Mouse (Mus musculus): ENCODE measurements around the gene Gatad2a. TPM values are rescaled to one million over a fixed set of nuclear protein-coding genes. Genes with fewer than 3 reads are reported as not detected.

Gene Gatad2a
- polyA plus RNA-seq, 1 experiment from 2014 or later, result 26.5 TPM

GRCm38 (mm10) chr8:69974194-69974614 lies 22.0 kb downstream of the Gatad2a start:
- peaks cover 30% of the 10 kb centered on the region for H3K4me1 ChIP-seq (replicated peaks; ENCODE audit: control insufficient read depth, insufficient read depth, low read length)
- H3K36me3 ChIP-seq (replicated peaks; ENCODE audit: control insufficient read depth, insufficient read depth), result no peaks in the 10 kb centered on the region
- under 1% methylated on average over 36 of the region's 50 CpGs for whole genome bisulfite sequencing
- peak overlapping the region; percentile 90 for H3K4me2 ChIP-seq (replicated peaks)
- H3K27ac ChIP-seq, result peak overlapping the region; percentile 71
- H3K9me3 ChIP-seq (ENCODE audit: control insufficient read depth, low read length), result no peaks in the 10 kb centered on the region
- peak overlapping the region; percentile 93 for H3K4me3 ChIP-seq (replicated peaks; ENCODE audit: low read length)
- DNase-seq (ENCODE audit: low spot score), result peak; percentile 82
- peak; percentile 91 for ATAC-seq (ENCODE audit: low FRiP score)
- no peaks in the 10 kb centered on the region for H3K27me3 ChIP-seq (ENCODE audit: control insufficient read depth, insufficient read depth, low read length)
- H3K9ac ChIP-seq, result peak overlapping the region; percentile 76

GRCm38 (mm10) chr8:69973442-69974161 lies 22.6 kb downstream of the Gatad2a start:
- Histone ChIP-seq H3K27me3 (ENCODE audit: control insufficient read depth, insufficient read depth, low read length) (no peaks in the 10 kb centered on the region), H3K4me3 (replicated peaks; ENCODE audit: low read length) (peak overlapping the region; percentile 93), H3K9ac (peak overlapping the region; percentile 76), H3K4me1 (replicated peaks; ENCODE audit: control insufficient read depth, insufficient read depth, low read length) (peaks cover 30% of the 10 kb centered on the region), H3K36me3 (replicated peaks; ENCODE audit: control insufficient read depth, insufficient read depth) (no peaks in the 10 kb centered on the region), H3K27ac (peak overlapping the region; percentile 71), H3K9me3 (ENCODE audit: control insufficient read depth, low read length) (no peaks in the 10 kb centered on the region), H3K4me2 (replicated peaks) (peak overlapping the region; percentile 90)
- ATAC-seq (ENCODE audit: low FRiP score) (peak; percentile 48), DNase-seq (ENCODE audit: low spot score) (peak; percentile 43)
- under 1% methylated on average over 65 of the region's 68 CpGs for WGBS

GRCm38 (mm10) chr8:69973063-69973441 lies 23.1 kb downstream of the Gatad2a start:
- WGBS, result 14% methylated on average over 7 of the region's 7 CpGs
- Histone ChIP-seq H3K36me3 (replicated peaks; ENCODE audit: control insufficient read depth, insufficient read depth) (no peaks in the 10 kb centered on the region), H3K27me3 (ENCODE audit: control insufficient read depth, insufficient read depth, low read length) (no peaks in the 10 kb centered on the region), H3K27ac (no peak overlapping the region; the same call in 1 of the 2 replicates), H3K9ac (peak overlapping the region; percentile 76), H3K4me3 (replicated peaks; ENCODE audit: low read length) (peak overlapping the region; percentile 93), H3K4me1 (replicated peaks; ENCODE audit: control insufficient read depth, insufficient read depth, low read length) (peaks cover 30% of the 10 kb centered on the region), H3K4me2 (replicated peaks) (peak overlapping the region; percentile 90), H3K9me3 (ENCODE audit: control insufficient read depth, low read length) (no peaks in the 10 kb centered on the region)
- DNase-seq (ENCODE audit: low spot score), result no peak
- no peak for ATAC-seq (ENCODE audit: low FRiP score)

GRCm38 (mm10) chr8:69970880-69971279 lies 25.3 kb downstream of the Gatad2a start:
- H3K9ac ChIP-seq, result no peak overlapping the region
- no peak overlapping the region for H3K27ac ChIP-seq
- H3K4me1 ChIP-seq (replicated peaks; ENCODE audit: control insufficient read depth, insufficient read depth, low read length), result peaks cover 30% of the 10 kb centered on the region
- H3K36me3 ChIP-seq (replicated peaks; ENCODE audit: control insufficient read depth, insufficient read depth), result no peaks in the 10 kb centered on the region
- no peaks in the 10 kb centered on the region for H3K27me3 ChIP-seq (ENCODE audit: control insufficient read depth, insufficient read depth, low read length)
- no peak overlapping the region for H3K4me3 ChIP-seq (replicated peaks; ENCODE audit: low read length)
- WGBS, result 91% methylated on average over 2 of the region's 2 CpGs
- H3K9me3 ChIP-seq (ENCODE audit: control insufficient read depth, low read length), result no peaks in the 10 kb centered on the region
- ATAC-seq (ENCODE audit: low FRiP score) (no peak), DNase-seq (ENCODE audit: low spot score) (no peak)
- H3K4me2 ChIP-seq (replicated peaks), result no peak overlapping the region

GRCm38 (mm10) chr8:69967291-69967933 lies 28.8 kb downstream of the Gatad2a start:
- H3K9ac ChIP-seq, result no peak overlapping the region
- H3K4me2 ChIP-seq (replicated peaks), result no peak overlapping the region
- peaks cover 15% of the 10 kb centered on the region for H3K4me1 ChIP-seq (replicated peaks; ENCODE audit: control insufficient read depth, insufficient read depth, low read length)
- H3K36me3 ChIP-seq (replicated peaks; ENCODE audit: control insufficient read depth, insufficient read depth), result no peaks in the 10 kb centered on the region
- no peaks in the 10 kb centered on the region for H3K9me3 ChIP-seq (ENCODE audit: control insufficient read depth, low read length)
- ATAC-seq (ENCODE audit: low FRiP score), result no peak
- no peaks in the 10 kb centered on the region for H3K27me3 ChIP-seq (ENCODE audit: control insufficient read depth, insufficient read depth, low read length)
- no peak for DNase-seq (ENCODE audit: low spot score)
- H3K27ac ChIP-seq, result no peak overlapping the region
- no peak overlapping the region for H3K4me3 ChIP-seq (replicated peaks; ENCODE audit: low read length)
- WGBS, result 81% methylated on average over 4 of the region's 4 CpGs

GRCm38 (mm10) chr8:69959241-69959640 lies 36.9 kb downstream of the Gatad2a start:
- no peak overlapping the region for H3K9ac ChIP-seq
- no peaks in the 10 kb centered on the region for H3K4me1 ChIP-seq (replicated peaks; ENCODE audit: control insufficient read depth, insufficient read depth, low read length)
- no peaks in the 10 kb centered on the region for H3K27me3 ChIP-seq (ENCODE audit: control insufficient read depth, insufficient read depth, low read length)
- H3K9me3 ChIP-seq (ENCODE audit: control insufficient read depth, low read length), result no peaks in the 10 kb centered on the region
- ATAC-seq (ENCODE audit: low FRiP score) (no peak), DNase-seq (ENCODE audit: low spot score) (no peak)
- H3K4me2 ChIP-seq (replicated peaks), result no peak overlapping the region
- no peaks in the 10 kb centered on the region for H3K36me3 ChIP-seq (replicated peaks; ENCODE audit: control insufficient read depth, insufficient read depth)
- H3K4me3 ChIP-seq (replicated peaks; ENCODE audit: low read length), result no peak overlapping the region
- H3K27ac ChIP-seq, result no peak overlapping the region

GRCm38 (mm10) chr8:69957879-69958278 lies 38.3 kb downstream of the Gatad2a start:
- Histone ChIP-seq H3K4me1 (replicated peaks; ENCODE audit: control insufficient read depth, insufficient read depth, low read length) (no peaks in the 10 kb centered on the region), H3K4me3 (replicated peaks; ENCODE audit: low read length) (no peak overlapping the region), H3K9ac (no peak overlapping the region), H3K36me3 (replicated peaks; ENCODE audit: control insufficient read depth, insufficient read depth) (no peaks in the 10 kb centered on the region), H3K4me2 (replicated peaks) (no peak overlapping the region), H3K9me3 (ENCODE audit: control insufficient read depth, low read length) (no peaks in the 10 kb centered on the region), H3K27ac (no peak overlapping the region), H3K27me3 (ENCODE audit: control insufficient read depth, insufficient read depth, low read length) (no peaks in the 10 kb centered on the region)
- no peak for ATAC-seq (ENCODE audit: low FRiP score)
- DNase-seq (ENCODE audit: low spot score), result no peak

GRCm38 (mm10) chr8:69957419-69957818 lies 38.8 kb downstream of the Gatad2a start:
- no peaks in the 10 kb centered on the region for H3K4me1 ChIP-seq (replicated peaks; ENCODE audit: control insufficient read depth, insufficient read depth, low read length)
- ATAC-seq (ENCODE audit: low FRiP score) (no peak), DNase-seq (ENCODE audit: low spot score) (no peak)
- H3K9ac ChIP-seq, result no peak overlapping the region
- no peaks in the 10 kb centered on the region for H3K27me3 ChIP-seq (ENCODE audit: control insufficient read depth, insufficient read depth, low read length)
- H3K9me3 ChIP-seq (ENCODE audit: control insufficient read depth, low read length), result no peaks in the 10 kb centered on the region
- 74% methylated on average over 1 of the region's 1 CpGs for WGBS
- no peaks in the 10 kb centered on the region for H3K36me3 ChIP-seq (replicated peaks; ENCODE audit: control insufficient read depth, insufficient read depth)
- no peak overlapping the region for H3K4me3 ChIP-seq (replicated peaks; ENCODE audit: low read length)
- no peak overlapping the region for H3K4me2 ChIP-seq (replicated peaks)
- H3K27ac ChIP-seq, result no peak overlapping the region

- Histone ChIP-seq H3K4me3 (replicated peaks; ENCODE audit: low read length) (no peak overlapping the region), H3K27me3 (ENCODE audit: control insufficient read depth, insufficient read depth, low read length) (no peaks in the 10 kb centered on the region), H3K4me2 (replicated peaks) (no peak overlapping the region), H3K9me3 (ENCODE audit: control insufficient read depth, low read length) (no peaks in the 10 kb centered on the region), H3K27ac (no peak overlapping the region), H3K9ac (no peak overlapping the region), H3K36me3 (replicated peaks; ENCODE audit: control insufficient read depth, insufficient read depth) (no peaks in the 10 kb centered on the region), H3K4me1 (replicated peaks; ENCODE audit: control insufficient read depth, insufficient read depth, low read length) (no peaks in the 10 kb centered on the region)
- no peak for DNase-seq (ENCODE audit: low spot score)
- no peak for ATAC-seq (ENCODE audit: low FRiP score)
- 64% methylated on average over 2 of the region's 2 CpGs for WGBS
These were observed 39.5 kb downstream of the Gatad2a start for GRCm38 (mm10) chr8:69956651-69957050.

Data from hindbrain, embryonic 14.5 days (tissue).